Mouse (Mus musculus) gastrocnemius, postnatal 25 days (tissue): ENCODE results near the gene Cox7c. TPM values are rescaled to one million over a fixed set of nuclear protein-coding genes. Genes with fewer than 3 reads are reported as not detected.
"Not testable (repeated sequence)": the region's sequence is repeated elsewhere in the genome, so short reads cannot be mapped to it uniquely, and the experiment has no call there.

Source experiments
- DNase-seq: peaks from one replicate; pipeline ENCODE4 v3.0.0; 2022
- long read RNA-seq, 2 experiments: library from polyadenylated mRNA; stranded (forward); transcript quantifications; one replicate each; pipeline ENCODE4 v2.0.0; 2021
- total RNA-seq, 2 experiments: library from RNA; stranded (reverse); gene quantifications; 1 replicate in 1 of 2; 2 replicates in 1 of 2; pipeline ENCODE4 v1.2.3; 2021

Cox7c gene
- 100 to 1,000 TPM; 773 to 795 TPM for total RNA-seq
- long read RNA-seq, experiment 1, transcript Cox7c-203 (3 exons, 540 nt) = major isoform, 3,486 of 3,593 reads
- long read RNA-seq, experiment 1, transcript Cox7c-201 (3 exons, 315 nt) = minor isoform, 82 of 3,593 reads
- long read RNA-seq, experiment 1, transcript Cox7c-204 (2 exons, 709 nt) = minor isoform, 9 of 3,593 reads
- long read RNA-seq, experiment 1, partial matches to known transcripts = 5 of 3,593 reads
- long read RNA-seq, experiment 1, other reads (novel, unspliced or antisense) = 11 of 3,593 reads
- long read RNA-seq, experiment 2, transcript Cox7c-204 (2 exons, 709 nt) = minor isoform, 10 of 2,233 reads
- long read RNA-seq, experiment 2, transcript Cox7c-201 (3 exons, 315 nt) = minor isoform, 59 of 2,233 reads
- long read RNA-seq, experiment 2, transcript Cox7c-203 (3 exons, 540 nt) = major isoform, 2,157 of 2,233 reads
- long read RNA-seq, experiment 2, partial matches to known transcripts = 0 of 2,233 reads
- long read RNA-seq, experiment 2, other reads (novel, unspliced or antisense) = 3 of 2,233 reads

DNA sequence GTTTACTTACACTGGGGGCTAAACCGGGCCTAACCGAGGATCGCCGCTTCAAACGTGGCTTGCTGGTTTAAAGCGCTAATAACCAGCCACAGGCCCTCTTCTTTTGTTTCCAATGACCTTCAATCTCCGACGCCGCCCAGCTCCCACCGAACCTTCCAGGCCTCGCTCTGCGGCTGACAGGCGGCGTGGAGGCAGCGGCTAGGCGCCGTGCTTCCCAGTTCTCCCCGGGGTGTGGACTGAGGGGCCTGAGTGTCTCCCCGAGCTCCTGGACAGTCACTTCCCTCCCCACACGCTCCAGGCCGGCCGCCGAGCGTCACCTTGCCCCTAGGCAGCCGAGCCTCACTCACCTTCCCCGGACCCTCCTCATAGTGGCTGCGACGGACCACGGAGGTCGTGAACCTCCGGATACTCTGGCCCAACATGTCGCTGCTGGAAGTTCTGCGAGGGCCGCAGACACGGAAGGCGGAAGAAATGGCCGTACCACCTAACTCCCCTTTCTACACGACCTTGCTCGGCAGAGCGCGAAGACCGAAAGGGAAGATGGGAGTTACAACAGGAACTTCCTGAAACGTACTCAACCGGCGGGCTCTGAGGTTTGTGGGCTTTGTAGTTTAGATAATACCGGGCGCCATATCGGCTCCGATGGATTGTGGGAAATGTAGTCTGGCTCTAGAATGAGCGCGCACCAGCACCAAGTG is at the start of gene Cox7c:
TSS of gene Cox7c (minus strand) at position 651 of the 698 bp plus-strand sequence.
- peak; percentile 83 for DNase-seq

- no peak for DNase-seq
Observed at GRCm38 (mm10) chr13:86068011-86068724, 21.5 kb upstream of the Cox7c start.

DNA sequence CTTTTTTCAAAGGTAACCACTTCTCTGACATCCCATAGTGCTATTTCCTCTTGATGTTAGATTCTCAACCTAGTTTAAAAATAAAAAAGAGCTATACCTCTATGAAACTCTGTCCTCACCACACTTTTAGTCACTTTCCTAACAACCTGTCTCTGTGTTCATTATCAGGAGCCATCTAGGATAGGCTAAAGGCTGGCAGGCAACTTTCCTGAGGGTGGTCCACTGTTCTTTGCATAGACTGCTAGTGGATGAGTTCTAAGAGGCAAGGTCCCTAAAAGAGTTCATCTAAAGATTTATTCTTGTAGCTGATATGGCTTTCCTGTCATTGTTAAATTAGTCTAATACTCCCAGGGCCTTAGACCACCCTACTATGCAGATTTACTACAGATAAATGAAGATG is 20.8 kb upstream of the Cox7c start:
- no peak for DNase-seq

- not testable (repeated sequence) for DNase-seq
Observed at GRCm38 (mm10) chr13:86054091-86054490, 7.4 kb upstream of the Cox7c start.

GRCm38 (mm10) chr13:86004907-86005675 is 41.6 kb downstream of the Cox7c start:
- no peak for DNase-seq
